In the genomic region with DNA sequence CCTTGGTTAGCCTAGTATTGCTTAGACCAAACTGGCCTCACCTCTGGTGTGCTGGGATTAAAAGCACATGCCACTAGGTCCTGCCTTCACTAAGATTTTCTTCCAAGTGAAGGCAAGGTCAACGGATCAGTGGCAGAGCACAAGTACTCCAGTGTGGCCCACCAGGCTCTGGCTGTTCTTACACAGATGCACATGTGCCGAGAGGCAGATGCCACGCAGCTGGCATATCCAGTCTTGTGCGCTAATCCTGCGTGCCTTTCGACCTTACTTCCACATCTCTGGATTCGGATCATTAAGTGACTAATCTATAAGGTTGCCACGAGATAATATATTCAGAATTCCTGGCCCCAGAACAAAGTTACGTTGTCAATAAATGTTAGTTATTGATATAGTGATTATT, we compare ENCODE assay signal across 8 mouse cellular contexts. TPM values are rescaled to one million over a fixed set of nuclear protein-coding genes. Genes with fewer than 3 reads are reported as not detected.
A peak's percentile ranks its signal among the peaks of the same experiment; 100 is the strongest.
DNase-seq lines count a peak whose midpoint lies in the region; ATAC-seq lines count a peak whose summit lies in the region.

No protein-coding gene starts in this region.

- peak overlapping the region; percentile 97 for H3K27ac ChIP-seq in kidney, embryonic 15.5 days
- peak overlapping the region; percentile 91; the same call in 1 of the 2 replicates for H3K27ac ChIP-seq in intestine, embryonic 14.5 days (ENCODE audit: low read depth)
- no peak overlapping the region for H3K27ac ChIP-seq in neural tube, embryonic 12.5 days

- DNase-seq in kidney, adult 11 months, result no peak
- DNase-seq in embryo, embryonic 10 days (ENCODE audit: low spot score), result peak; percentile 20
- no peak for DNase-seq in intestine, embryonic 14.5 days (ENCODE audit: low spot score)
- no peak for DNase-seq in frontal cortex, postnatal 25 days (ENCODE audit: low spot score in 2 of 2)
- no peak for DNase-seq in cerebellum, postnatal 36 days
- DNase-seq in lung, postnatal 10 days, result no peak

- H3K4me2 ChIP-seq in kidney, embryonic 15.5 days, result peak overlapping the region; percentile 91
- H3K4me2 ChIP-seq in intestine, embryonic 14.5 days (ENCODE audit: low read length), result peak overlapping the region; percentile 78
- peak overlapping the region; percentile 79 for H3K4me2 ChIP-seq in neural tube, embryonic 12.5 days (replicated peaks)

- 21% methylated on average over 9 of the region's 9 CpGs for WGBS in kidney, embryonic 15.5 days
- 37% methylated on average over 9 of the region's 9 CpGs for WGBS in intestine, embryonic 14.5 days
- WGBS in neural tube, embryonic 12.5 days, result 40% methylated on average over 9 of the region's 9 CpGs

- H3K9me3 ChIP-seq in kidney, embryonic 15.5 days (replicated peaks), result no peaks in the 10 kb centered on the region
- 0 out of 2 replicates have a peak, but pooled peaks cover 3% of the 10 kb centered on the region for H3K9me3 ChIP-seq in intestine, embryonic 14.5 days (ENCODE audit: control insufficient read depth, low read length)
- 0 out of 2 replicates have a peak, but pooled peaks cover 3% of the 10 kb centered on the region for H3K9me3 ChIP-seq in neural tube, embryonic 12.5 days

- H3K4me1 ChIP-seq in kidney, embryonic 15.5 days, result peaks cover 27% of the 10 kb centered on the region
- H3K4me1 ChIP-seq in intestine, embryonic 14.5 days (replicated peaks; ENCODE audit: control insufficient read depth, insufficient read depth, low read length), result peaks cover 15% of the 10 kb centered on the region; the same call in 1 of the 2 replicates
- H3K4me1 ChIP-seq in neural tube, embryonic 12.5 days, result peaks cover 11% of the 10 kb centered on the region

- H3K36me3 ChIP-seq in kidney, embryonic 15.5 days, result no peaks in the 10 kb centered on the region
- H3K36me3 ChIP-seq in intestine, embryonic 14.5 days (ENCODE audit: control insufficient read depth, insufficient read depth, low read length), result no peaks in the 10 kb centered on the region
- no peaks in the 10 kb centered on the region for H3K36me3 ChIP-seq in neural tube, embryonic 12.5 days

- peak overlapping the region; percentile 81 for H3K4me3 ChIP-seq in kidney, embryonic 15.5 days (replicated peaks)
- peak overlapping the region; percentile 87 for H3K4me3 ChIP-seq in intestine, embryonic 14.5 days (ENCODE audit: low read depth, low read length)
- peak overlapping the region; percentile 71 for H3K4me3 ChIP-seq in neural tube, embryonic 12.5 days

- peak overlapping the region; percentile 84; the same call in 1 of the 2 replicates for H3K9ac ChIP-seq in kidney, embryonic 15.5 days
- H3K9ac ChIP-seq in intestine, embryonic 14.5 days (ENCODE audit: low read length), result peak overlapping the region; percentile 79
- peak overlapping the region; percentile 69; the same call in 1 of the 2 replicates for H3K9ac ChIP-seq in neural tube, embryonic 12.5 days

- no peaks in the 10 kb centered on the region for H3K27me3 ChIP-seq in kidney, embryonic 15.5 days
- no peaks in the 10 kb centered on the region for H3K27me3 ChIP-seq in intestine, embryonic 14.5 days (replicated peaks; ENCODE audit: control insufficient read depth, insufficient read depth, low read length)
- no peaks in the 10 kb centered on the region for H3K27me3 ChIP-seq in neural tube, embryonic 12.5 days (replicated peaks)

- ATAC-seq in kidney, embryonic 15.5 days (replicated peaks; ENCODE audit: low FRiP score), result no peak
- ATAC-seq in intestine, embryonic 14.5 days (replicated peaks; ENCODE audit: low FRiP score, low TSS enrichment, low read depth), result no peak
- no peak for ATAC-seq in neural tube, embryonic 12.5 days (ENCODE audit: low FRiP score, low read depth)

RNA-seq across cellular contexts. Expression of a gene that starts 0.4 kb away (rescaled TPM):
- polyA plus RNA-seq in kidney, embryonic 15.5 days (2015; fragmentation: Nextera tagmentation; extraction: Ambion mirVana), result 21.1 and 21.3 TPM in 2 replicates
- 12.4 and 12.8 TPM in 2 replicates for polyA plus RNA-seq in intestine, embryonic 14.5 days (2014; fragmentation: Nextera tagmentation; extraction: Ambion mirVana)
- 17.5 and 17.6 TPM in 2 replicates for polyA plus RNA-seq in neural tube, embryonic 12.5 days (2016; fragmentation: Nextera tagmentation; extraction: Ambion mirVana)

RNA-seq across cellular contexts. Expression of a gene that starts 32.4 kb away (rescaled TPM):
- polyA plus RNA-seq in kidney, embryonic 15.5 days (2015; fragmentation: Nextera tagmentation; extraction: Ambion mirVana), result 1.5 and 1.8 TPM in 2 replicates
- 3.9 and 4.2 TPM in 2 replicates for polyA plus RNA-seq in intestine, embryonic 14.5 days (2014; fragmentation: Nextera tagmentation; extraction: Ambion mirVana)
- polyA plus RNA-seq in neural tube, embryonic 12.5 days (2016; fragmentation: Nextera tagmentation; extraction: Ambion mirVana), result 35.0 and 37.0 TPM in 2 replicates

RNA-seq across cellular contexts. Expression of a gene that starts 33.8 kb away (rescaled TPM):
- polyA plus RNA-seq in kidney, embryonic 15.5 days (2015; fragmentation: Nextera tagmentation; extraction: Ambion mirVana), result 4.5 and 8.1 TPM in 2 replicates
- 0.89 and 9.1 TPM in 2 replicates for polyA plus RNA-seq in intestine, embryonic 14.5 days (2014; fragmentation: Nextera tagmentation; extraction: Ambion mirVana)
- 109 and 116 TPM in 2 replicates for polyA plus RNA-seq in neural tube, embryonic 12.5 days (2016; fragmentation: Nextera tagmentation; extraction: Ambion mirVana)

RNA-seq across cellular contexts. Expression of a gene that starts 38.1 kb away (rescaled TPM):
- polyA plus RNA-seq in kidney, embryonic 15.5 days (2015; fragmentation: Nextera tagmentation; extraction: Ambion mirVana), result not detected in 2 replicates
- polyA plus RNA-seq in intestine, embryonic 14.5 days (2014; fragmentation: Nextera tagmentation; extraction: Ambion mirVana), result not detected in 2 replicates
- not detected in 2 replicates for polyA plus RNA-seq in neural tube, embryonic 12.5 days (2016; fragmentation: Nextera tagmentation; extraction: Ambion mirVana)

RNA-seq across cellular contexts. Expression of a gene that starts 43.1 kb away (rescaled TPM):
- polyA plus RNA-seq in kidney, embryonic 15.5 days (2015; fragmentation: Nextera tagmentation; extraction: Ambion mirVana), result 1.1 and 1.2 TPM in 2 replicates
- polyA plus RNA-seq in intestine, embryonic 14.5 days (2014; fragmentation: Nextera tagmentation; extraction: Ambion mirVana), result 0.07 and 0.12 TPM in 2 replicates
- not detected in 2 replicates for polyA plus RNA-seq in neural tube, embryonic 12.5 days (2016; fragmentation: Nextera tagmentation; extraction: Ambion mirVana)

Comparison
In these comparisons a context has a peak if more than half of its experiments do, and no peak if none do; other contexts are left out.
1. RNA of a gene that starts 33.8 kb away (polyA plus RNA-seq): 109 to 116 TPM in neural tube, embryonic 12.5 days; 0.89 to 9.1 TPM in intestine, embryonic 14.5 days and 4.5 to 8.1 TPM in kidney, embryonic 15.5 days; every median in the first group is over 10 times any median in the second.
2. Peak in every context shown above with its lines, with median percentiles within 50 percentile points of each other: H3K4me2 ChIP-seq, H3K4me3 ChIP-seq and H3K9ac ChIP-seq.